Mouse (Mus musculus) hindbrain, embryonic 13.5 days (tissue): ENCODE results near the gene Fam240a. TPM values are rescaled to one million over a fixed set of nuclear protein-coding genes. Genes with fewer than 3 reads are reported as not detected.

Experiments used
- microRNA-seq: library from miRNA; unstranded; fragments of <30 nt; microRNA quantifications from one replicate; pipeline ENCODE4, GENCODE M21; 2016
- polyA plus RNA-seq: library from polyadenylated mRNA; unstranded; fragments of >200 nt; fragmentation: Nextera tagmentation; extraction: Ambion mirVana; gene quantifications from 2 replicates; pipeline ENCODE4 v1.2.1, GENCODE M21; 2015

Fam240a gene
- polyA plus RNA-seq, 1 experiment from 2014 or later = not detected

Small RNAs within 50 kb of the gene (microRNA-seq; reads per million reads assigned to microRNA genes)
- not detected for gene Gm24269

Other genes starting within 250 kb of the Fam240a start
- gene Myl3, start 175.0 kb downstream of the Fam240a start, polyA plus RNA-seq = 1.4 and 3.8 TPM in 2 replicates
- gene Pth1r, start 169.7 kb downstream of the Fam240a start, polyA plus RNA-seq = 13.7 and 13.8 TPM in 2 replicates
- gene Prss42, start 118.7 kb downstream of the Fam240a start, polyA plus RNA-seq = not detected in 2 replicates
- gene Prss44, start 102.9 kb downstream of the Fam240a start, polyA plus RNA-seq = not detected in 2 replicates
- gene Prss43, start 90.2 kb downstream of the Fam240a start, polyA plus RNA-seq = not detected in 2 replicates
- gene Prss45, start 82.3 kb downstream of the Fam240a start, polyA plus RNA-seq = not detected in 2 replicates
- gene Prss46, start 72.4 kb downstream of the Fam240a start, polyA plus RNA-seq = not detected in 2 replicates
- 0.18 and 0.19 TPM in 2 replicates for gene Prss50, start 58.9 kb downstream of the Fam240a start, polyA plus RNA-seq
- 0.90 and 1.5 TPM in 2 replicates for gene Als2cl, start 37.0 kb downstream of the Fam240a start, polyA plus RNA-seq
- 1.2 and 1.4 TPM in 2 replicates for gene Tmie, start 36.7 kb downstream of the Fam240a start, polyA plus RNA-seq
- 0.18 and 0.19 TPM in 2 replicates for gene Tdgf1, start 29.3 kb upstream of the Fam240a start, polyA plus RNA-seq
- 0.56 and 0.96 TPM in 2 replicates for gene Lrrc2, start 34.7 kb upstream of the Fam240a start, polyA plus RNA-seq
- not detected in 2 replicates for gene Rtp3, start 73.7 kb upstream of the Fam240a start, polyA plus RNA-seq
- 1.4 and 2.6 TPM in 2 replicates for gene Ltf, start 102.4 kb upstream of the Fam240a start, polyA plus RNA-seq
- gene Ccrl2, start 140.7 kb upstream of the Fam240a start, polyA plus RNA-seq = 0.91 and 1.3 TPM in 2 replicates
- 42.3 and 45.9 TPM in 2 replicates for gene Lrrfip2, start 200.7 kb upstream of the Fam240a start, polyA plus RNA-seq